Mouse (Mus musculus) heart, adult 2 months (tissue): ENCODE results near the gene Pdcd4. TPM values are rescaled to one million over a fixed set of nuclear protein-coding genes. Genes with fewer than 3 reads are reported as not detected.

Experiments used
- DNase-seq, 2 experiments: peaks; one replicate each; pipeline ENCODE4 v3.0.0; 2021
- H3K27ac ChIP-seq: fragments of 200-600 bp; 2 replicates; pipeline ENCODE4 v1.8.1; 2022
- H3K27me3 ChIP-seq: fragments of 200-500 bp; 2 replicates; pipeline ENCODE4 v1.6.1; 2012; ENCODE audit warnings: mild to moderate bottlenecking, low read length, inconsistent platforms, mixed read lengths; ENCODE audit not compliant: control insufficient read depth, insufficient read depth
- H3K36me3 ChIP-seq: fragments of 200-500 bp; 2 replicates; pipeline ENCODE4 v1.6.1; 2012; ENCODE audit warnings: low read length, inconsistent platforms; ENCODE audit not compliant: control insufficient read depth, insufficient read depth
- H3K4me1 ChIP-seq: fragments of 200-500 bp; 2 replicates; pipeline ENCODE4 v1.6.1; 2011; ENCODE audit warnings: low read length; ENCODE audit not compliant: control insufficient read depth, insufficient read depth
- H3K4me3 ChIP-seq: fragments of 200-600 bp; 2 replicates; pipeline ENCODE4 v1.8.1; 2022
- H3K79me2 ChIP-seq: fragments of 200-500 bp; replicated peaks from 2 replicates; pipeline ENCODE4 v1.6.1; 2012; ENCODE audit warnings: mild to moderate bottlenecking, inconsistent platforms, low read length, moderate library complexity, mixed read lengths; ENCODE audit not compliant: control insufficient read depth, insufficient read depth
- H3K9ac ChIP-seq: fragments of 200-500 bp; 2 replicates; pipeline ENCODE4 v1.6.1; 2012; ENCODE audit warnings: low read depth, mild to moderate bottlenecking, control low read depth, inconsistent platforms, low read length, mixed read lengths
- CTCF ChIP-seq: fragments of 200-600 bp; IDR thresholded peaks from 2 replicates; pipeline ENCODE4 v1.8.1; 2022; ENCODE audit warnings: antibody characterized with exemption, mild to moderate bottlenecking, moderate library complexity
- EP300 ChIP-seq: fragments of 200-500 bp; IDR thresholded peaks from 2 replicates; pipeline ENCODE4 v1.6.1; 2011; ENCODE audit warnings: low read depth, low read length, control low read depth; ENCODE audit not compliant: insufficient read depth
- POLR2A ChIP-seq: fragments of 200-500 bp; IDR thresholded peaks from 2 replicates; pipeline ENCODE4 v1.6.1; 2011; ENCODE audit warnings: mild to moderate bottlenecking, low read depth, low read length, control low read depth; ENCODE audit not compliant: insufficient read depth
- WGBS: fragments of 180-500 bp; shearing (Covaris S2); methylation state at CpG from one replicate; pipeline ENCODE4 v1.1.7; 2018; 5-methylcytosine and 5-hydroxymethylcytosine counted together
- intact Hi-C: fragments of 180-260 bp; cut with DNase I; formaldehyde crosslinking; loops from one replicate; pipeline ENCODE4 v1.15.1; 2025
- polyA plus RNA-seq: library from polyadenylated mRNA; depleted of rRNA; stranded (reverse); fragments of >200 nt; gene quantifications from 2 replicates; pipeline ENCODE4 v1.2.3, GENCODE M21; 2012
- total RNA-seq, 2 experiments: library from RNA; stranded (reverse); gene quantifications; 2 replicates each; pipeline ENCODE4 v1.2.3; 2021

The Pdcd4 gene
- total and polyA plus RNA-seq, 3 experiments: 4.2 to 22.9 (median 21.1) TPM

- Histone ChIP-seq H3K79me2 (no peaks in the 10 kb centered on the region), H3K27me3 (no peaks in the 10 kb centered on the region), H3K4me1 (peaks cover 5% of the 10 kb centered on the region), H3K36me3 (no peaks in the 10 kb centered on the region), H3K9ac (no peak overlapping the region), H3K27ac (no peak overlapping the region), H3K4me3 (no peak overlapping the region)
- no peak for DNase-seq
- intact Hi-C loops: no loop called here
- WGBS: 70% methylated on average over 9 of the region's 9 CpGs
- TF ChIP-seq POLR2A (no peak), EP300 (no peak)
Observed at GRCm38 (mm10) chr19:53888331-53888730, 3.7 kb upstream of the Pdcd4 start.

GRCm38 (mm10) chr19:53889555-53889954 lies 2.5 kb upstream of the Pdcd4 start:
- Histone ChIP-seq H3K4me1 (peaks cover 5% of the 10 kb centered on the region), H3K4me3 (no peak overlapping the region), H3K9ac (no peak overlapping the region), H3K27ac (no peak overlapping the region), H3K27me3 (no peaks in the 10 kb centered on the region), H3K79me2 (no peaks in the 10 kb centered on the region), H3K36me3 (no peaks in the 10 kb centered on the region)
- intact Hi-C loops: no loop called here
- WGBS: 57% methylated on average over 5 of the region's 5 CpGs
- no peak for DNase-seq
- TF ChIP-seq POLR2A: no peak
- no peak for TF ChIP-seq EP300
- TF ChIP-seq CTCF: no peak

- TF ChIP-seq CTCF (no peak), EP300 (no peak), POLR2A (no peak)
- H3K27me3 ChIP-seq: no peaks in the 10 kb centered on the region
- WGBS: 58% methylated on average over 5 of the region's 5 CpGs
- H3K4me1 ChIP-seq: peaks cover 5% of the 10 kb centered on the region
- DNase-seq: no peak
- H3K36me3 ChIP-seq: no peaks in the 10 kb centered on the region
- H3K4me3 ChIP-seq: no peak overlapping the region
- intact Hi-C loops: no loop called here
- no peaks in the 10 kb centered on the region for H3K79me2 ChIP-seq
- H3K27ac ChIP-seq: no peak overlapping the region
- H3K9ac ChIP-seq: no peak overlapping the region
Observed at GRCm38 (mm10) chr19:53890274-53890673, 1.8 kb upstream of the Pdcd4 start.

GRCm38 (mm10) chr19:53890781-53891251 lies 1.2 kb upstream of the Pdcd4 start:
- Histone ChIP-seq H3K4me1 (peaks cover 5% of the 10 kb centered on the region), H3K36me3 (no peaks in the 10 kb centered on the region), H3K9ac (no peak overlapping the region), H3K4me3 (no peak overlapping the region), H3K27me3 (no peaks in the 10 kb centered on the region), H3K27ac (0 out of 2 replicates have a peak overlapping the region, but pooled peaks have one; percentile 3), H3K79me2 (no peaks in the 10 kb centered on the region)
- intact Hi-C loops: no loop called here
- TF ChIP-seq POLR2A (no peak), CTCF (peak; percentile 35), EP300 (0 out of 2 replicates have a peak, but pooled peaks have one; percentile 25)
- WGBS: 38% methylated on average over 5 of the region's 5 CpGs
- DNase-seq: peak in 1 of 2 experiments; percentile 66

GRCm38 (mm10) chr19:53891569-53891968 lies 462 bp upstream of the Pdcd4 start:
- Histone ChIP-seq H3K9ac (no peak overlapping the region), H3K79me2 (no peaks in the 10 kb centered on the region), H3K4me3 (no peak overlapping the region), H3K27ac (no peak overlapping the region; the same call in 1 of the 2 replicates), H3K4me1 (peaks cover 5% of the 10 kb centered on the region), H3K36me3 (no peaks in the 10 kb centered on the region), H3K27me3 (no peaks in the 10 kb centered on the region)
- DNase-seq: no peak
- 81% methylated on average over 2 of the region's 2 CpGs for WGBS
- intact Hi-C loops: no loop called here
- TF ChIP-seq POLR2A: no peak
- no peak for TF ChIP-seq EP300
- TF ChIP-seq CTCF: no peak

- intact Hi-C loops: no loop called here
- WGBS: 50% methylated on average over 9 of the region's 9 CpGs
- peak overlapping the region; percentile 23 for H3K27ac ChIP-seq
Observed at GRCm38 (mm10) chr19:53892838-53893359, 868 bp downstream of the Pdcd4 start.

More at GRCm38 (mm10) chr19:53892838-53893359, 868 bp downstream of the Pdcd4 start:
- Histone ChIP-seq H3K79me2 (no peaks in the 10 kb centered on the region), H3K9ac (no peak overlapping the region), H3K4me3 (no peak overlapping the region), H3K36me3 (no peaks in the 10 kb centered on the region), H3K27me3 (no peaks in the 10 kb centered on the region), H3K4me1 (peaks cover 5% of the 10 kb centered on the region)
- DNase-seq: no peak
- no peak for TF ChIP-seq CTCF
- TF ChIP-seq POLR2A: no peak
- no peak for TF ChIP-seq EP300
